Mouse (Mus musculus) heart, embryonic 11.5 days (tissue): ENCODE measurements at regions not wholly inside any gene's neighbourhood (a gene's known extent, or its start where the extent isn't known, plus 50 kb on each side); places are given as distances from the start of the nearest gene placed in this dataset.

Experiments used
- ATAC-seq: fragments of 200-750 bp; cut with Nextera tagmentation; replicated peaks from 2 replicates; pipeline ENCODE4 v1.8.0; 2017; ENCODE audit warnings: moderate library complexity; ENCODE audit not compliant: insufficient number of reproducible peaks, low FRiP score, low TSS enrichment
- H3K27ac ChIP-seq: fragments of 300-500 bp; sonication (generic); 2 replicates; pipeline ENCODE4 v1.5.1; 2014; ENCODE audit warnings: mild to moderate bottlenecking, low read depth, low read length
- H3K27me3 ChIP-seq: fragments of 300-500 bp; sonication (generic); 2 replicates; pipeline ENCODE4 v1.6.1; 2014; ENCODE audit warnings: mild to moderate bottlenecking, low read length, mixed read lengths; ENCODE audit not compliant: control insufficient read depth, insufficient read depth
- H3K36me3 ChIP-seq: fragments of 300-500 bp; sonication (generic); 2 replicates; pipeline ENCODE4 v1.6.1; 2014; ENCODE audit warnings: mild to moderate bottlenecking, low read length, moderate library complexity, mixed read lengths; ENCODE audit not compliant: control insufficient read depth, insufficient read depth
- H3K4me1 ChIP-seq: fragments of 300-500 bp; sonication (generic); 2 replicates; pipeline ENCODE4 v1.6.1; 2014; ENCODE audit warnings: low read length; ENCODE audit not compliant: control insufficient read depth, insufficient read depth
- H3K4me2 ChIP-seq: fragments of 300-500 bp; sonication (generic); 2 replicates; pipeline ENCODE4 v1.6.1; 2014; ENCODE audit warnings: mild to moderate bottlenecking, moderate library complexity
- H3K4me3 ChIP-seq: fragments of 300-500 bp; sonication (generic); 2 replicates; pipeline ENCODE4 v1.5.1; 2014; ENCODE audit warnings: low read depth, low read length
- H3K9ac ChIP-seq: fragments of 300-500 bp; sonication (generic); 2 replicates; pipeline ENCODE4 v1.6.1; 2014; ENCODE audit warnings: mild to moderate bottlenecking, low read depth, low read length, moderate library complexity
- H3K9me3 ChIP-seq: fragments of 300-500 bp; sonication (generic); replicated peaks from 2 replicates; pipeline ENCODE4 v1.6.1; 2016; ENCODE audit warnings: low read length; ENCODE audit not compliant: control insufficient read depth
- WGBS: fragments of 180-500 bp; shearing (Covaris S2); extraction: QIAGEN DNeasy Blood & Tissue Kit; methylation state at CpG from one replicate; pipeline ENCODE4 v1.1.7; 2014; ENCODE audit not compliant: insufficient replicate concordance; 5-methylcytosine and 5-hydroxymethylcytosine counted together

DNA sequence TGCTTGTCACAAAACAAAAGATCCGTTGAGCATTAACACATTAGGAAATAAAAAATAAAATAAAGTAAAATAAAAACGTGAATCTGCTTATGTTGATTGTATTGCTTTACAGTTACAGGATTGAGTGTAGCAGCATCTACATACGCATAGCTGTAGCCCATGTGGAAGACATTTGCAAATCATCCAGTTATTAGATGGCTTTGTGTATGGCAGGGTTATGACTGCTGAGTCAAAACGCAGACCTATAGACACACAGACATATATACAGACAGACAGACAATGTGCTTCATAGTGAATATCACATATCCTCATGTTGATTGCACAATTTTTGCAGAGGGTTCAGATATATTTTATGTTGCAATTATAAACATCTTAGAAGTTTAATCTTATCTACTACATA is 64.5 kb downstream of the Gm11146 start:
- no peaks in the 10 kb centered on the region for H3K9me3 ChIP-seq
- no peak for ATAC-seq
- WGBS: 77% methylated on average over 4 of the region's 4 CpGs
- no peaks in the 10 kb centered on the region for H3K4me1 ChIP-seq
- no peak overlapping the region for H3K27ac ChIP-seq
- H3K36me3 ChIP-seq: no peaks in the 10 kb centered on the region
- H3K4me2 ChIP-seq: no peak overlapping the region
- no peaks in the 10 kb centered on the region for H3K27me3 ChIP-seq
- no peak overlapping the region for H3K4me3 ChIP-seq
- H3K9ac ChIP-seq: no peak overlapping the region

- Histone ChIP-seq H3K4me3 (no peak overlapping the region), H3K27me3 (no peaks in the 10 kb centered on the region), H3K36me3 (no peaks in the 10 kb centered on the region), H3K4me2 (no peak overlapping the region), H3K9ac (no peak overlapping the region), H3K27ac (no peak overlapping the region), H3K9me3 (no peaks in the 10 kb centered on the region), H3K4me1 (no peaks in the 10 kb centered on the region)
- ATAC-seq: no peak
- WGBS: 83% methylated on average over 10 of the region's 10 CpGs
Measured at GRCm38 (mm10) chr16:77536746-77537145, 65.1 kb downstream of the Gm11146 start.

- H3K27ac ChIP-seq: no peak overlapping the region
- no peaks in the 10 kb centered on the region for H3K9me3 ChIP-seq
- H3K36me3 ChIP-seq: no peaks in the 10 kb centered on the region
- 76% methylated on average over 6 of the region's 6 CpGs for WGBS
- H3K9ac ChIP-seq: no peak overlapping the region
- H3K27me3 ChIP-seq: no peaks in the 10 kb centered on the region
- H3K4me3 ChIP-seq: no peak overlapping the region
- ATAC-seq: no peak
- H3K4me2 ChIP-seq: no peak overlapping the region
- no peaks in the 10 kb centered on the region for H3K4me1 ChIP-seq
Measured at GRCm38 (mm10) chr16:77536314-77536713, 65.6 kb downstream of the Gm11146 start.

GRCm38 (mm10) chr16:77535021-77535420 is 66.9 kb downstream of the Gm11146 start:
- Histone ChIP-seq H3K27ac (no peak overlapping the region), H3K4me2 (no peak overlapping the region), H3K9me3 (no peaks in the 10 kb centered on the region), H3K4me3 (no peak overlapping the region), H3K4me1 (no peaks in the 10 kb centered on the region), H3K36me3 (peaks cover 3% of the 10 kb centered on the region; the same call in 1 of the 2 replicates), H3K27me3 (no peaks in the 10 kb centered on the region), H3K9ac (no peak overlapping the region)
- ATAC-seq: no peak
- 78% methylated on average over 3 of the region's 3 CpGs for WGBS

- no peak overlapping the region for H3K27ac ChIP-seq
Measured at GRCm38 (mm10) chr16:77531596-77531995, 70.3 kb downstream of the Gm11146 start.

DNA sequence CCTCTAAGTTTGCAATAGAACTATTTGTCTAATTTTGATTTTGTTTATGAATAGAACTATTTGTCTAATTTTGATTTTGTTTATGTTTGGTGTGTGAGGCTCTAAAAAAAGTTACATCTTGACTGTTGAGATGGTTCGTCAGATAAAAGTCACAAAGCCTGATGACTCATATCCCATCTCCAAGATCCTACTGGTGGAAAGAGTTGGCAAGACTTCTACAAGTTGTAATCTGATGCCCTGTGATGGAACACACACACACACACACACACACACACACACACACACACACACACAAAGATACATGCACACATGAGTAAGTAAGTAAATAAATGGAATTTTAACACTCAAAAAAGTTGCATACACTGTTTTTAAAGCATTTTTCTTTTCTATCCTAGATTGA is 73.9 kb downstream of the Gm11146 start:
- H3K36me3 ChIP-seq: peaks cover 3% of the 10 kb centered on the region; the same call in 1 of the 2 replicates
- H3K27me3 ChIP-seq: no peaks in the 10 kb centered on the region
- 74% methylated on average over 1 of the region's 1 CpGs for WGBS
- no peak overlapping the region for H3K4me3 ChIP-seq
- ATAC-seq: no peak
- H3K9me3 ChIP-seq: no peaks in the 10 kb centered on the region
- H3K4me1 ChIP-seq: no peaks in the 10 kb centered on the region
- no peak overlapping the region for H3K27ac ChIP-seq
- no peak overlapping the region for H3K4me2 ChIP-seq
- no peak overlapping the region for H3K9ac ChIP-seq

More at GRCm38 (mm10) chr16:77531596-77531995, 70.3 kb downstream of the Gm11146 start:
- H3K9me3 ChIP-seq: no peaks in the 10 kb centered on the region
- ATAC-seq: no peak
- no peaks in the 10 kb centered on the region for H3K4me1 ChIP-seq
- no peak overlapping the region for H3K4me2 ChIP-seq
- H3K9ac ChIP-seq: no peak overlapping the region
- H3K27me3 ChIP-seq: no peaks in the 10 kb centered on the region
- WGBS: 87% methylated on average over 10 of the region's 10 CpGs
- H3K4me3 ChIP-seq: no peak overlapping the region
- H3K36me3 ChIP-seq: peaks cover 3% of the 10 kb centered on the region; the same call in 1 of the 2 replicates

- WGBS: 77% methylated on average over 3 of the region's 3 CpGs
- H3K36me3 ChIP-seq: no peaks in the 10 kb centered on the region
- H3K4me2 ChIP-seq: no peak overlapping the region
- no peaks in the 10 kb centered on the region for H3K9me3 ChIP-seq
- H3K9ac ChIP-seq: no peak overlapping the region
- H3K27me3 ChIP-seq: no peaks in the 10 kb centered on the region
- no peaks in the 10 kb centered on the region for H3K4me1 ChIP-seq
- no peak overlapping the region for H3K27ac ChIP-seq
- no peak overlapping the region for H3K4me3 ChIP-seq
- ATAC-seq: no peak
Measured at GRCm38 (mm10) chr16:77514606-77515005, 87.3 kb downstream of the Gm11146 start.

GRCm38 (mm10) chr16:77503556-77503955 is 98.3 kb downstream of the Gm11146 start:
- no peaks in the 10 kb centered on the region for H3K27me3 ChIP-seq
- WGBS: 45% methylated on average over 5 of the region's 5 CpGs
- H3K4me1 ChIP-seq: peaks cover 6% of the 10 kb centered on the region; the same call in 1 of the 2 replicates
- H3K36me3 ChIP-seq: no peaks in the 10 kb centered on the region
- H3K9me3 ChIP-seq: no peaks in the 10 kb centered on the region; the same call in 1 of the 2 replicates
- H3K9ac ChIP-seq: no peak overlapping the region
- H3K4me3 ChIP-seq: no peak overlapping the region
- no peak overlapping the region for H3K27ac ChIP-seq
- ATAC-seq: no peak
- peak overlapping the region; percentile 43 for H3K4me2 ChIP-seq

DNA sequence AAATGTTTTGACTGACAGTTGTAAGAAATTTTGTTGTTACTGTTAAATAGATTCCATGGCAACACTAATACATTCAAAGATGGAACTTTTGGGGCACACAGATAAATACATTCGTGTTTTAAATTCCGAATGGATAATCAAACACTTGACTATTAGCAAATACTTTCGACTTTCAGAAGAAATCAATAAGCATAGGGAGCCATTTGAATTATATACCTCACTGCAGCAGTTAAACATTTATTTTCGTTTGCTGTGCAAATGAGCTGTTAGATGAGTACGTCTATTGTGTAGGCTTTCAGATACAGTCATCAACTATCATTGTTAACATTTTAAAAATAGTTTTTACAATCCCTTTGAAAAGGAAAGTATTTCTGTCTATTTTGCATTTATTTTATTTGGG is 99.0 kb downstream of the Gm11146 start:
- Histone ChIP-seq H3K27me3 (no peaks in the 10 kb centered on the region), H3K9me3 (no peaks in the 10 kb centered on the region; the same call in 1 of the 2 replicates), H3K36me3 (no peaks in the 10 kb centered on the region), H3K4me1 (peaks cover 6% of the 10 kb centered on the region; the same call in 1 of the 2 replicates), H3K9ac (no peak overlapping the region), H3K4me3 (no peak overlapping the region), H3K27ac (no peak overlapping the region), H3K4me2 (peak overlapping the region; percentile 46)
- WGBS: 65% methylated on average over 5 of the region's 5 CpGs
- no peak for ATAC-seq
